Mouse (Mus musculus): ENCODE measurements around the gene Tnrc6b. TPM values are rescaled to one million over a fixed set of nuclear protein-coding genes. Genes with fewer than 3 reads are reported as not detected.

Gene Tnrc6b
- total RNA-seq, 2 experiments from 2014 or later, result 30.8 to 36.8 TPM

DNA sequence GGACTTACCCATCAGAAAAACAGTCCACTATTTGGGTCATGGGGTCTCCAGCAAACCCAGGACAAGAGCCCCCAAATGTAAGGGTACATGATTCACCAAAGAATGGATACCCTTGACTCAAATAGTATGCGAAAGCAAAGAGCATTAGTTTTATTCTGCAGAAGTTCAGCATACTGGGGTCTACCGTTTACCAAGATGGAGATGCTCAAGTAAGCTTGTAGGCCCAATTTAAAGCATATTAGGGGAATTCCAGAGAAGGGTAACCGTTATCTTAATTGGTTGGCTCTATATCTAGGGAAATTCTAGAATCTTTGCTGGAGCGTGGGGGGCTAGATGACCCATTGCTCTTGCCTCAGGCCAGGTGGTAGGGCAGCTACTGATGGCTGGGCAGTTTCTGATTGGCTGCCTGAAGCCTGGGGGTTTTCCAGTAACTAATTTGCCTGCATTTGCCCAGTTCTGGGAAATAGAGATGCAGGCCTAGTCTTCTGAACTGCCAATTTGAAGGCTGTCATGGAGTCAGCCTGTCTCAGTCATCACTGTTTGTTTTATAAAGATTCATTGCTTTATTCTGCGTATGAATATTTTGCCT is 70.2 kb downstream of the Tnrc6b start:
- no peak for DNase-seq (ENCODE audit: low spot score in 2 of 2)

DNA sequence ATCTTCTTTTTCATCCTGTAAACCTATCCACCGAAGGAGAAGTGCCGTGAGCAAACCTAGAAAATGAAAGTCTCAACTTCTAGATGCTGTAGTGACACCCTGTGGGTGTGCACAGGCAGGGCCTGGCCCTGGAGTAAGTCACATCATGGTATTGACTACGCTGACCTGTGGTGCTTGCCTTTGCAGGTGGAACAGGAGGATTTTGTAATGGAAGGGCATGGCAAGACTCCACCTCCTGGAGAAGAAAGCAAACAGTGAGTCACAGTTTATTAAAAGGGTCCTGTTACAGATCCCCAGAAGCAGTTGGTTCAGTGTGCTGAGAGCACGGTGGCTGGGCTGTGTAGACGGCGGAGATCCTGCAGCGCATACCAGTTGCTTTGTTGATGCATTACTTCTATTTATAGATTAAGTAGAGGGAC is 73.4 kb downstream of the Tnrc6b start:
- no peak for DNase-seq (ENCODE audit: low spot score in 2 of 2)

DNA sequence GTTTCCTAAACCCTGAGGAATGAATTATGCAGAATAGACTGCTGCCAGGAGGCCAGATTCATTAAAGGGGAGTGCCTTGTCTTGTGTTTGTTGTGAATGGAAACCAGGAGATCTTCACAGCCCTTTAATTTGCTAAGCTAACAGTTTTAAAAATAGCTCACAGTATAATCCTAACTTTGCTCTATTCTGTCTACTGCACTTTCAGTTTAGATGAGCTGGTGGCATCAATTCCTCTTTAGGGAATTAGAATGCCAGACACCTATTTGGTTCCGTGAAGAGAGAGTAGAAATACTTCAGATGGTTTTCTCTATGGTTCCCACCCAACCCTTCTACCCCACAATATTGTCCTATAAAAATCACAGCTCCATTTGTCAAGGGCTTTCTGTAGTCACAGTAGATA is 74.6 kb downstream of the Tnrc6b start:
- no peak for DNase-seq (ENCODE audit: low spot score in 2 of 2)

DNA sequence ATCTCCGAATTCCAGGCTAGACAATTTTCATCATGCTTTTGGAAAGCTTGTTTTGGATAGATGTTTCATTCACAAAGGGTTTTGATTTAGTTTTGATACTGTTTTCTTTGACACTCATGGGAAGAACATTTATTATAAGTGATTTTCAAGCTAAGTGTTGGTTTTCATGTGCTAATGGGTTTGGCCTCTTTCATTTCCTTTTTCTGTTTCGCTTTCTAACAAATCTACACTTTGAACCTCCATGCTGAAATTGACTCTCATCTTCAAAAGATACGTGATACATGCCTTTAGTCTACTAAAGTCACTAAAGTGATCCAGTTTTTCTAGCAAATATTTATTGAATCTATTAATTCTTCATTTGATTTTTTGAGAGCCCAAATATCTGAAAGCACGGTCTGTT is 76.6 kb downstream of the Tnrc6b start:
- DNase-seq (ENCODE audit: low spot score in 2 of 2), result no peak

DNA sequence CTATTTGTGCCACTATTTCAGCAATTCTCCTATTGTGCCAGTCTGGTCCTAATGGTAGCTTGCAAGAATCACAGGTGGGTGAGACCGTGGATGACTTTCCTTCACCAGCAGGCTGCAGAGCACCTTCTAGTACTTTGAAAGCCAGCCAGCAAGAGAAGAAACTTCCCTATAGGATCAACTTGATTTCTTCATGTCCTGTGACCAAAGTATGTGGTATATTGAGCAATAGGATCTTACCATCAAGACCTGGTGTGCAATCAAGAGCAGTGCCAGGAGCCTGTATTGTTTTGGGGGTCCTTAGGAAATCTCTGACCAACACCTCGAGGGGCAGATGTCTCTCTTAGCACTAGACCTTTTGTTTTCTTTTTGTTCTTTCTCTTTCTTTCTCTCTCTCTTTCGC is 81.4 kb downstream of the Tnrc6b start:
- no peak for DNase-seq (ENCODE audit: low spot score in 2 of 2)

DNA sequence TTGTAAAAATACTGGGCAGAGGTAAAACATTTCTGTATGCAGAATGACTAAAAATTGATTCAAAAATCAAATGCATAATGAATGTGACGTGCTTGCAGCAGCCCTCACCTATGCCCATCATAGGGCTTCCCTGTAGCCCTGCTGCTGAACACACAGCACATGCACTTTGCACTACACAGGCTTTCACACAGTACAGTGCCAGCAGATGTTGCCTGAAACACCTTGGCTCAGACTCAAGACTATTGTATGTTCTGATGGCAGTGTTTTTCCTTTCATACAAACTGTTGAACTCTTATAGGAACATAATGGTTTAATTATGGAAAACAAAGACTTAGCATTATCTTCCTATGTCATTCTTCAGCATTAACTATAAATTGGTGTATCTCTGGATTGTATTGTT is 84.0 kb downstream of the Tnrc6b start:
- no peak for DNase-seq (ENCODE audit: low spot score in 2 of 2)

DNA sequence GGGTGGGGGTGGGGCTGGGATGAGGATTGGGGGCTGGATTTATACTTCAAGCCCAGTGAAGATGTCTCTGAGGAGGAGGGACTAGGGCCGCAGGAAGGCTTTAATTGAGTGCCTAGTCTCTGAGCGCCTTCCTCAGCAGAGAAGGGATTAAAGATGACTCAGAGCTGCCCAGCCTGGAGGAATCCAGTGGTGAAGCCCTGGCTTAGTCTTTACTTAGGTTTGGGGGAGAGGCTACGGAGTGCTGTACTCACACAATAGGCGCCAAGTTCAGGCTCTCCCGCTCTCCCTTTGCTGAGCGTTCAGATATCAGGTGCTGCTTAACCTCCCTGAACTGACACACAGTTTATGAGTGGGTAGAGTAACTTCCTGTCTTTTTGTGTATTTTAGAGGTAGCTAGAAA is 86.6 kb downstream of the Tnrc6b start:
- DNase-seq (ENCODE audit: low spot score in 2 of 2), result peak; percentile 24 to 26

DNA sequence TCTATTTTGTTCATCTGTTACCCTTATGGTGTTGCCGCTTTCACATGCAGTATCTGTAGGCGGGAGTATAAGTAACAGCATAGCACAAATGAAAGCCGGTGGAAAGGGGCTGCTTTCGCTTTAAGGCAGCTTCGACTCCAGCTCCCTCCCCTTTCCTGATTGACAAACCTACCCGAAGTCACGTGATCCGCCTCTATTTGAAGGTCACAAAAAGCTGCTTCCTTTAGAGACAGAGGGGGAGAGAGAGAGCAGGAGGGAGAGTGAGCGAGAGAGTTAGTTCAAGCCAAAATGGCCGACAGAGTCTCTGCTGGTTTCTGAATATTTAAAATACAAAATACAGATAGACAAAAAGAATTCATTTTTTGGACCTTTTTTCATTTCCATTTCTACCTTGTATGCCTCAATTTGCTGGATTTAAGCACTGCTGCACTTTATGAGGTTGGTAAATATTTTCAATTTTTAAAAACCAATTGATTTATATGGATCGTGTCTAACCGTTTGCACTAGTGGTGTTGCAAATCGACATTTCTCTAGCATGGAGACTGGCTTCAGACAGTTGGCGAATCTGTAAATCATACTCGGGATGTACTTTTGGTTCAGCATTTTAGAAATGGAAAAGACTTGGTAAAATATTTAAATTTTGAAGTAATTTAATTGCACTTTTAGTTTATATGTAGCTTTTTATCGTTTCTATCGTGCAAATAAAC is 87.4 kb downstream of the Tnrc6b start:
- DNase-seq (ENCODE audit: low spot score in 2 of 2), result peak; percentile 70 to 85

DNA sequence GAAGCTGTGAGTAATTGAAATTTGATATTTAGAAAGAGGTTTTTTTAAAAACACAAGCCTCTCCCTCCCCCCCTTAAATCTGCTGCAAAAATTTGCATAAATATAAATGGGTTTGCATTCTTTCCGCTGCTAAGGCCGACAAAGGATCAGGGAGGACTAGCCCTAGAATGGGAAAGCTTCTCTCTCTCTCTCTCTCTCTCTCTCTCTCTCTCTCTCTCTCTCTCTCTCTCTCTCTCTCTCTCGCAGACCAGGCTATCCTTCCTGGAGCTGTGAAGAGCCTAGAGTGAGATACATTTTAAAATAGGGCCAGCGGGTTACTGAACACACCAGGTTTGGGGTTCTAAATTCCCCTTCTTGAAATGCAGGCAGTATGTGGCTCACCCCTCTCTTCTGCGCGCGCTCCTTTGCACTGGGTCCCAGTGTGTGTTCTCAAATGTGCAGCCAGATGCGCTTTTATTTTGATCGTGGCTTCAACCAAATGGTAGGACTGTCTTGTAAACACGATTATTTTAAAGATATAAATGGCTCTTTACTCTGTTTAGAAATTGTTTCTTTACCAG is 88.0 kb downstream of the Tnrc6b start:
- DNase-seq (ENCODE audit: low spot score in 2 of 2), result peak; percentile 38 to 49

DNA sequence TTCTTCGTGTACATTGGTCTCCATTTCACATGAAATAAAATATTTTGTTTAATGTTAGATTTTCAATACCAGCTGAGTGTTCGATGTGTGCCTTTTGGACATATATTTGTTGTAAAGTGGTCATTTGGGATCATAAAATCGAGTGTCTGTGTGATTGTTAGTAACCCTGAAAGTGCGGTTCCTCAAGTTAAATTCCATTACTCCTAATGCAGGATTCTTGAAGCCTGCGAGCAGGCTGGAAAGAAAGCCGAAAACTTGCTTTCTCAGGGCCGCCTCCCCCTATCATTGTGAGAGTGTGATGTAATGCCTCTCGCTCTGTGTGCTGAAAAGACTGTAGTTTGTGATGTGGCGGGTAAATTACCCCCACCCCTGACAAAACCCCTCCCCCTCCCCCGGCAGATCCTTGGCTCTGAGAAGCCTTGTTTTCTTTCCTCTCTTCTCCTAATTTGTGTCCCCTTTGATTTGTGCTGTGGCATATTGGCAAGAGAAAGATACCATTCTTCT is 88.6 kb downstream of the Tnrc6b start:
- peak; percentile 30 to 40 for DNase-seq (ENCODE audit: low spot score in 2 of 2)

DNA sequence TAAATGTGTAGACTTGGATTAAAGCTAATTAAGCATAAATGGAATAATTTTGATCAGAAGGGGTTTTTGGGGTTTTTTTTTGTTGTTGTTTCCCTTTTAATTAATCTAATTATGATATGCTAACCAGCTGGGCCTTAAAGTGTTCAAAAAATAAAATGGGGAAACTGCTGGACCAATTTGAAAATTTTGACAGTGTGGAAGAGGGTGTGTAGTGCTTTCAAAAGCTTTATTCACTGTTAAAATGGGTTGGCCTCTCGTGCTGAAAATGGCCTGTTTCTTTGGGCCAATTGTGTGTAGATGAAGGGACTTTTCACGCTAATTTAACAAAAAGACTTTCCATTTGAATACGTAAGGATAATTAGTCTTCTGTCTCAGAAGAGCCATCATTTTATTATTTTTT is 89.1 kb downstream of the Tnrc6b start:
- no peak for DNase-seq (ENCODE audit: low spot score in 2 of 2)

DNA sequence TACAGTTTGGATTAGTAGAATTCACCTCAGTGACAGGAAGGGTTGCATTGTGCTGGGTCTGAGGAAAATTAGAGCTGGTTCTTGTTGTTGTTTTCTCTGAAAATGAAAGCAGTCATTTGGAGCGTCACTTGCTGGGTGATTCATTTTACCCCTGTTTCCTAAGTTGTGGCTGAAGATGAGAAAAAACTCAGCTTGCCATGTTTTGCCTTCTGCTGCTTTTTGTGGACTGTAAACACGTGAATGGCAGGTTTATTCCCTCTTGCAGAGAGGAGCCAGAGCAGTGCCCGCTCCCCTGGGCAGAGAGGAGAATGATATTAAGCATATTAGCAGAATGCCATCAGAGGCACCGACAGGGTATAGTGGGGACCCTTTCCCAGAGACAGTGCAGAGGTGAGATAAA is 89.7 kb downstream of the Tnrc6b start:
- DNase-seq (ENCODE audit: low spot score in 2 of 2), result no peak

DNA sequence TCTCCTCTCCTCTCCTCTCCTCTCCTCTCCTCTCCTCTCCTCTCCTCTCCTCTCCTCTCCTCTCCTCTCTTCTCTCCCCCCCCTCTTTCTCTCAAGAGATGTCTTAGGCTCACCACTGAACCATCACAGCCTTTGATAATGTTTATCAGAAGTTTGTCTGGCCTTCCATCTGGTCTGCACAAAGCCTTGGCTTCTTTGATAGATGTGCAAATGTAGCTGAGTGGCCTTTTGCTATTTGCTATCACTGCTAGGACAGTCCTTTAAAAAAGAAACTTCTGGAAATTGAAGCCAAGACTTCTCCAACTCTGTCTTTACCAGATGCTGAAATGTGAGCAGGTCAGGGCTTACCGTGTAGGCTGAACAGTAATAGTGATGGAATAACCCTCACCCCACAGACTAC is 90.5 kb downstream of the Tnrc6b start:
- DNase-seq (ENCODE audit: low spot score in 2 of 2), result no peak

DNA sequence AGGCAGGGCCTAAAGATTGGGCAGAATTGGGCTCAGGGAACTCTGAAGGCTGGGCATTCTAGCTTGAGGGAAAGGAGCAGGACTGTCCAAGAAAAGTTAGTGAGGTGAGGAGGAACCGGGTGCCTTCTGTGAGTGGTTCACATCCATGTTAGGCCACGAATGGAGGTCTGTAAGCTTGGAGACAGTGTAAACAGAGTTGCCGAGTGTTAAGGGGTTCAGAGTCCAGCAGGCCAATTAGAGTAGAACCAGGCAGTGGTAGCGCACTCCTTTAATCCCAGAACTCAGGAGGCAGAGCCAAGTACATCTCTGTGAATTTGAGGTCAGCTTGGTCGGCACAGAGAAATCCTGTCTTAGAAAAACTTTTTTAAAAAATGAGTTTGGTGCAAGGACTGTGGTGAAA is 96.0 kb downstream of the Tnrc6b start:
- no peak for DNase-seq (ENCODE audit: low spot score in 2 of 2)

DNA sequence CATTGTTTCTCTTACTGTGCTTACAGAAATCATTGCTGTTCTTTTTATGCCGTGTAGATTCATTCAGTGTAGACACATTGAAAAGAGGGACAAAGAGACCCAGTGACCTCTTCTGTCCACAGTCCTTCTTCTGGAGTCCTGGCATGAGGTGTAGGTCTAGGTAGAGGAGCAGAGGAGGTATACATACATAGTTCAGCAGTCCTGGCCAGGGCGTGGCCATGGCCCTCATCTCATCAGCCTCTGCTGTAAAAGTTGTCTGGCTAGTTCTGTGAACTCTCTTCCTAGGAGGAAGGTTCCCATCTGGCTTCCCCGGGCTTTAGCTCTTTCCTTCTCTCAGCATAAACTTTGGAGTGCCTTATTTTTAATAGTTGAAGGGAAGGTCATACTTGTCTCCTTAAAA is 99.1 kb downstream of the Tnrc6b start:
- DNase-seq (ENCODE audit: low spot score in 2 of 2), result no peak

DNA sequence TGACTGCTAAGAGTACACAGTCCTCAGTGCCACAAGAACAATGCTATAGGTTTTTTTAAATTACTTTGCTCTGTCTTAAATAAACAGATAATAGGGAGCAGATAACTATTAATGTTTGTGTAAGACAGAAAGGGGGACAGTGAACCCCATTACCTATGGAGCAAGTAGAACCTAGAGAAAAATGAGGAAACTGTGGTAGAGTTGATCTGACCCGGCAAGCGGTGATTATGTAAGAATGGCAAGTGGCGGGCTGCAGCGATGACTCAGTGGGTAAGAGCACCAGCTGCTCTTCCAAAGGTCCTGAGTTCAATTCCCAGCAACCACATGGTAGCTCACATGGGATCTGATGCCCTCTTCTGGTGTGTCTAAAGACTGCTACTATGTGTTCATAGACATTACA is 101.7 kb downstream of the Tnrc6b start:
- no peak for DNase-seq (ENCODE audit: low spot score in 2 of 2)

DNA sequence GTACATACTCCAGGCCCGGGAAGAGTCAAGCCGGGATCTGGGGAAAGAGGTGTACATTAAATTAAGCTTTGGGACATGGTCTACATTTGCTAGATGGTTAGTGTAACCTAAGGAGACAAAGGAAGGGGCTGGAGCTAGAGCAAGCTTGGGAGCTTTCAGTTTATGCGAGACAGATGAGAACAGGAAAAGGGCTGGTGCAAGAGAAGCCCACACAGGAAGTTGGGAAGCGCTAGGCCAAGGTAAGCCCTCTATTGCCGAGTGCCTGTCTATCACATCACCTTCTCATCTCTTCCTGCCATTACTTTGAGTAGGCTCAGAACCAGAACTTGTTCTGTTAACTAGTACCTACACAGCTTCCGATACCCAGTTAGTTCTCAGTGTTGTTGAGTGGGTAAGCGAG is 103.7 kb downstream of the Tnrc6b start:
- no peak for DNase-seq (ENCODE audit: low spot score in 2 of 2)

DNA sequence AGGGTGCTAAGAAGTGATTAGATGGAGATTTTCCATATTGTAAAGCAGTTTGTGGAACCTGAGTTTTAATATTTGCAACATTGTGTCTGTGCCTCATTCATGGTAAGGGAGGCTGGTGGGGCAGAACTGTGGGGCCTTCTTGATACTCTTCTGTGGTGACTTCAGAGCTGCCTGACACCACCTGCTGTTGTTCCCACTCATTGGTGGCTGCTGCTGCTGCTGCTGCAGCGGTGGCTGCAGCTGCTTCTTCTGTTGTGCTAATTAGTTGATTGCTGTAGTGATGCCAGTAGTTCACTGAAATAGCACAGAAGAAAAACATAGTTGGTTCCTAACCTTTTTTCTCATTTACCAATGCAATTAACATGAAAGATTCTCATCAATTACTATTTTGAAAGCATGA is 111.2 kb downstream of the Tnrc6b start:
- DNase-seq (ENCODE audit: low spot score in 2 of 2), result no peak

DNA sequence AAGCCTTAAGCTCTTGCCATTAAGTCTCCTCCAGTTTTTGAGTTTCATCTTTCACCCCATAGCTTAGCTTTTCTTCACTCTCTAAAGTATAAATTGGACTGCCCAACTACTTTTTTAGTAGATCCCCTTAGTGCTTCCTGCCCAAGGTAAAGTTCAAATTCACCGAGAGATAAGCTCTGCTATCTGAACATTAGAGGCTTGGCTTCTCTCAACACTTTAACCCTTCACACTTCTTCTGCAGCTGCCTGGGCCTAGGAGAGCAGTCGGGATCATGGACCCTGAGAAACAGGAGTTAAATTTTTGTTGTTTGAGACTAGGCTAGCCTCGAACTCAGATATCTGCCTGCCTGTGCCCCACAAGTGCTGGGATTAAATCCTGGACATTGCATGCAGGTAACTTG is 120.1 kb downstream of the Tnrc6b start:
- DNase-seq (ENCODE audit: low spot score in 2 of 2), result no peak

DNA sequence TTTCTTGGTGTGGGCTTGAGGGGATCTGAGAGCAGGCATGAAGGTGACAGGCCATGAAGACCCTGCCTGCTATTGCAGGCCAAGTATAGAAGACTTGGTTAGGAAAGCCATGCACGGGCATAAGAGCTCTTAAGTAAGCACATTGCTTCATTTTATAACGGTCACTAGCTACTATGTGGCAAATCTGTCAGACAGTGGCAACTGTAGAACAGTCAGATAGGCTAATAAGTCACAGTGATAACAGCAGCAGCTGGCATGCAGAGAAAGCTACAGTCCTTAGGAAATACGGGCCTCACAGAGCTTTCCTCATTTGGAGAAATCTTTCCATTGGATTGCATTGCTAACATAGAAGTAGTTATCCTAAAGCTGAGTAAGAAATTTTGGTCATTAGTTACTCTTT is 121.7 kb downstream of the Tnrc6b start:
- no peak for DNase-seq (ENCODE audit: low spot score in 2 of 2)

DNA sequence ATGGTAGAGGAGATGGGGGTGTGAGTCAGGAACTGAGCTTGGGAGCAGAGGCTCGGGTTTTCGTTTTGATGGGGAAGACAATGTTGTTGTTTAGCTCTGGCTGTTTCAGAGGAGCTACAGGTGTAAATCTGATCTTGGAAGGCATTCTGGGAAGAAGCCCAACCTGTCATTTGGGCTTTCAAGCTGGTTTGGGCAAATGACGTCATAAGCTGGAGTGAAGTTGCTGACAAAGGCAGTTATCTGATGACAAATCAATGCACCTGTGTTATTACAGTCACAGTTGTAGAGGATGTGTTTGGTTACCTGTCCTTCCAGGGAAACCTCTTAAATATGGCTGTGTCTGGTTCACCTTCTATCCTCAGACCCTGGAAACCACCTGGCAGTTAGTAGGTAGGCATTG is 125.1 kb downstream of the Tnrc6b start:
- DNase-seq (ENCODE audit: low spot score in 2 of 2), result no peak

DNA sequence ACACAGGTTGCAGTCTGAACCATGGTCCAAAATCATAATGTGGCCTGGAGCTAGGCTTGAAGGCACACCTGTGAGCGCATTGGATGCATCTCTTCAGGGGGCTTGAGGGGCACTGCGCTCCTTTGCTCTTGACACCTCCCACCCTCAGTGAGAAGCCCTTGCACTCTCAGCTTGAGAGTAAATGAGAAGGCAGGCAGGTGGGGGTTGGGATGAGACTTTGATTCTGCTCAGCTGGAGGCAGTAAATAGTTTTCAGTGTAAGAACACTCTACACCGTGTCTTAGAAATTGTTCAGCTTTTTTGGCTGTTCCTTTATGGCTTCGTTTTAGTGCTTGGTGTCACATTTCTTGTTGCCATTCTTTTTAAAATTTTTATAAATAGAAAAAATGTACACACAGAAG is 127.7 kb downstream of the Tnrc6b start:
- no peak for DNase-seq (ENCODE audit: low spot score in 2 of 2)

Measured in adrenal gland, adult 18-20 months (tissue).